Mouse (Mus musculus) gastrocnemius, adult 18-20 months (tissue): ENCODE data around the gene Gm21818. TPM values are rescaled to one million over a fixed set of nuclear protein-coding genes. Genes with fewer than 3 reads are reported as not detected.
"Not testable (repeated sequence)": the region's sequence is repeated elsewhere in the genome, so short reads cannot be mapped to it uniquely, and the experiment has no call there.

Experiments
- DNase-seq: peaks from one replicate; pipeline ENCODE4 v3.0.0; 2021; ENCODE audit warnings: low spot score
- long read RNA-seq, 2 experiments: library from polyadenylated mRNA; stranded (forward); transcript quantifications; one replicate each; pipeline ENCODE4 v2.0.0; 2021
- total RNA-seq, 2 experiments: library from RNA; stranded (reverse); gene quantifications; 2 replicates each; pipeline ENCODE4 v1.2.3; 2021

The Gm21818 gene
- not detected for total RNA-seq
- long read RNA-seq, experiment 1 = 0 reads
- long read RNA-seq, experiment 2 = 0 reads

- DNase-seq = not testable (repeated sequence)
Measured at GRCm38 (mm10) chr13:120172133-120172532, at the start of gene Gm21818. Gm21818 (plus strand) TSS chr13:120172433.

- not testable (repeated sequence) for DNase-seq
Measured at GRCm38 (mm10) chr13:120139946-120140345, 32.3 kb upstream of the Gm21818 start, which contains the start of gene Gm20767. Gm20767 (plus strand) TSS chr13:120140246.

- not testable (repeated sequence) for DNase-seq
Measured at GRCm38 (mm10) chr13:120142348-120142747, 29.9 kb upstream of the Gm21818 start.

- DNase-seq = not testable (repeated sequence)
Measured at GRCm38 (mm10) chr13:120149660-120150407, 22.4 kb upstream of the Gm21818 start.

- not testable (repeated sequence) for DNase-seq
Measured at GRCm38 (mm10) chr13:120150589-120150988, 21.6 kb upstream of the Gm21818 start.

GRCm38 (mm10) chr13:120168301-120168700, 3.9 kb upstream of the Gm21818 start:
- DNase-seq = not testable (repeated sequence)

- DNase-seq = not testable (repeated sequence)
Measured at GRCm38 (mm10) chr13:120196189-120196821, 24.1 kb downstream of the Gm21818 start.

- not testable (repeated sequence) for DNase-seq
Measured at GRCm38 (mm10) chr13:120215847-120216246, 43.6 kb downstream of the Gm21818 start, which contains the start of gene Gm21762. Gm21762 (minus strand) TSS chr13:120215947.

- DNase-seq = not testable (repeated sequence)
Measured at GRCm38 (mm10) chr13:120220922-120221321, 48.7 kb downstream of the Gm21818 start.

- DNase-seq = not testable (repeated sequence)
Measured at GRCm38 (mm10) chr13:120223012-120223659, 50.9 kb downstream of the Gm21818 start.

Other genes with a start within 250 kb of the Gm21818 start
- not detected for gene Gm21761, start 243.2 kb upstream of the Gm21818 start, total RNA-seq
- not detected for gene B020031M17Rik, start 221.6 kb upstream of the Gm21818 start, total RNA-seq
- not detected for gene Gm36079, start 145.4 kb upstream of the Gm21818 start, total RNA-seq
- under 1 TPM; 0.14 to 0.25 TPM for gene Gm21188, start 120.2 kb upstream of the Gm21818 start, total RNA-seq
- not detected for gene Gm20767, start 32.2 kb upstream of the Gm21818 start, total RNA-seq
- gene Gm21762, start 43.5 kb downstream of the Gm21818 start, total RNA-seq = not detected
- not detected for gene Gm21731, start 66.7 kb downstream of the Gm21818 start, total RNA-seq
- not detected for gene AF067061, start 90.7 kb downstream of the Gm21818 start, total RNA-seq
- gene BC147527, start 128.0 kb downstream of the Gm21818 start, total RNA-seq = not detected
- gene Tcstv3, start 144.4 kb downstream of the Gm21818 start, total RNA-seq = not detected